Mouse (Mus musculus) thymus, adult 2 months (tissue): Measurements from ENCODE around the gene Vps16. TPM values are rescaled to one million over a fixed set of nuclear protein-coding genes. Genes with fewer than 3 reads are reported as not detected.

Experiments used
- DNase-seq: peaks from one replicate; pipeline ENCODE4 v3.0.0; 2021
- H3K27ac ChIP-seq: fragments of 200-500 bp; 2 replicates; pipeline ENCODE4 v1.5.1; 2012; ENCODE audit warnings: low read length, control low read depth; ENCODE audit not compliant: control insufficient read depth, insufficient read depth
- H3K27me3 ChIP-seq: fragments of 200-500 bp; 2 replicates; pipeline ENCODE4 v1.6.1; 2012; ENCODE audit warnings: mild to moderate bottlenecking, low read length, moderate library complexity, mixed read lengths; ENCODE audit not compliant: control insufficient read depth, insufficient read depth
- H3K36me3 ChIP-seq: fragments of 200-500 bp; 2 replicates; pipeline ENCODE4 v1.6.1; 2012; ENCODE audit warnings: mild to moderate bottlenecking, low read length, moderate library complexity; ENCODE audit not compliant: control insufficient read depth, insufficient read depth
- H3K4me1 ChIP-seq: fragments of 200-500 bp; replicated peaks from 2 replicates; pipeline ENCODE4 v1.6.1; 2012; ENCODE audit warnings: low read length; ENCODE audit not compliant: control insufficient read depth, insufficient read depth
- H3K4me3 ChIP-seq: fragments of 200-500 bp; 2 replicates; pipeline ENCODE4 v1.5.1; 2012; ENCODE audit warnings: mild to moderate bottlenecking, low read length, control low read depth, moderate library complexity; ENCODE audit not compliant: control insufficient read depth, insufficient read depth
- CTCF ChIP-seq: fragments of 200-500 bp; IDR thresholded peaks from 2 replicates; pipeline ENCODE4 v1.5.1; 2012; ENCODE audit warnings: mild to moderate bottlenecking, control low read depth, low read length, moderate library complexity, borderline replicate concordance; ENCODE audit not compliant: control insufficient read depth, poor library complexity, insufficient read depth; ENCODE audit errors: extremely low read depth
- POLR2A ChIP-seq: fragments of 200-500 bp; IDR thresholded peaks from 2 replicates; pipeline ENCODE4 v1.6.1; 2012; ENCODE audit warnings: mild to moderate bottlenecking, low read length, control low read depth, moderate library complexity; ENCODE audit not compliant: control insufficient read depth, poor library complexity, insufficient read depth; ENCODE audit errors: extremely low read depth
- WGBS: fragments of 180-500 bp; shearing (Covaris S2); methylation state at CpG from one replicate; pipeline ENCODE4 v1.1.7; 2018; 5-methylcytosine and 5-hydroxymethylcytosine counted together
- polyA plus RNA-seq: library from polyadenylated mRNA; depleted of rRNA; stranded (reverse); fragments of >200 nt; gene quantifications from 2 replicates; pipeline ENCODE4 v1.2.3, GENCODE M21; 2012

Vps16 gene
- polyA plus RNA-seq, 1 experiment, result 213 TPM

DNA sequence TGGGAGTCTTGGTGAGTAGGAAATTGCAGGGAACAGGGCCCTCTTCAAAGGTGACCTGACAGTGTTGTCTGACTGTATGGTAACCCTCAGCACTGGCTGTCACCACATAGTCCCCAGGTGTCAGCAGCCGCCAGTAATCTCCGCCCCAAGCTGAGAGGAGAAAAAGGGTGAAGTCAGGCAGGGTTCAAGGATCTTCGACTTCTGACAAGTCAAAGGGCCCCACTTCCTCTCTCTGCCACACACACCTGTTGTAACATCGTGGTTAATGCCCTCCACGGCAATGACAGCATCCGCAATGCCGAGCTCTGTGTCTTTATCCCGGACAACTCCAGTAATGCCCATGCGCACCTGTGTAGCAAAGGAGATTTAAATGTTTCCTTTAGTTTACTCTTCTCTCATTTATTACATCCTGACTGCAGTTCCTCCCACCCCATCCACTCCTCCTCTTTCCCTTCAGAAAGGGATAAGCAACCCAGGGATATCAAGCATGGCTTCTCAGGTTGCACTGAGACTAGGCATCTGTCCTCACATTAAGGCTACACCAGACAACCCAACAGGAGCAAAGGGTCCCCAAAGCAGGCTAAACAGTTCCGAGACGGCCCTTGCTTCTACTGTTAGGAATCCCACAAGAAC is 33.0 kb upstream of the Vps16 start:
- no peaks in the 10 kb centered on the region for H3K27me3 ChIP-seq
- H3K4me3 ChIP-seq, result no peak overlapping the region
- H3K27ac ChIP-seq, result peak overlapping the region; percentile 69
- H3K36me3 ChIP-seq, result no peaks in the 10 kb centered on the region
- 32% methylated on average over 11 of the region's 11 CpGs for WGBS
- no peak for TF ChIP-seq CTCF
- TF ChIP-seq POLR2A, result 0 out of 2 replicates have a peak, but pooled peaks have one; percentile 24
- H3K4me1 ChIP-seq, result peaks cover 15% of the 10 kb centered on the region
- DNase-seq, result peak; percentile 71

DNA sequence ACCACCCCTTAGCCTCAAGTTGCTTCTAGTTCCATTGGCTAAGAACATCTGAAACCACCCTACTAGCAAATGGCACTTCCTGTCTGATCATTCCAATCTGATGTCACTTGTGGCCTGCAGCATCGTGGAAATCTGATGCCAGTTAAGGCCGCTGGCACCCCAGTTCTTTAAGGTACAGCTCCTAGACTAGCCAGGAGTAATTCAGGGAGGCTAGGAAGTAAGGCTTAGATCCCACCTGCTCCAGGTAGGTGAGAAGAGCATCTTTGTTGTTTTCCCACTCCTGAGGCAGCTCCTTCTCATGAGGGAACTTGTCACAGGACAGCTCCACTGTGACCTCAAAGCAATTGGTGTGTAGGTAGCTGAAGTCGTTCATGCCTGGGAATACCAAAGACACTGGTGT is 31.3 kb upstream of the Vps16 start:
- no peak for DNase-seq
- 79% methylated on average over 3 of the region's 3 CpGs for WGBS
- peaks cover 24% of the 10 kb centered on the region for H3K4me1 ChIP-seq
- H3K4me3 ChIP-seq, result no peak overlapping the region
- no peak for TF ChIP-seq POLR2A
- no peak for TF ChIP-seq CTCF
- no peak overlapping the region for H3K27ac ChIP-seq
- no peaks in the 10 kb centered on the region; the same call in 1 of the 2 replicates for H3K27me3 ChIP-seq
- H3K36me3 ChIP-seq, result no peaks in the 10 kb centered on the region

DNA sequence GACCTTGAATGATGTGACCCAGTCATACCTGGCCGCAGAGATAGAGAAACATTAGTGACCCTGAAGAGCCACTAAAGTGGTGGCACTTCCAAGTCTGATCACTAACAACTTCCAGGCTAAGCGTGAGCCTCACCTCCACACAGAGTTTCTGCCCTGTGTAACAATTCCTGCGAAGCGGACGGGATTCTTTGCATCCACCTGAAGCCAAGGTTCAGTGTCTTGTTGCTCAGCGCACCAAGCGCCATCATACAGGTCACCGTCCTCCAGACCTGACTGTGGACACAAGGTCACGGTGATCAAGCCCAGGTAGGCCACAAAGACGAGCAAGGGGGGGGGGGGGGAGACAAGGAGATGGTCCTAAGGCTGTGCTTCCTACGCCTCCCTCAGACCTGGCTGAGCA is 28.4 kb upstream of the Vps16 start:
- Histone ChIP-seq H3K4me1 (peaks cover 25% of the 10 kb centered on the region), H3K27me3 (no peaks in the 10 kb centered on the region; the same call in 1 of the 2 replicates), H3K27ac (no peak overlapping the region), H3K4me3 (no peak overlapping the region), H3K36me3 (no peaks in the 10 kb centered on the region)
- DNase-seq, result no peak
- 96% methylated on average over 11 of the region's 11 CpGs for WGBS
- TF ChIP-seq CTCF (no peak), POLR2A (no peak)

DNA sequence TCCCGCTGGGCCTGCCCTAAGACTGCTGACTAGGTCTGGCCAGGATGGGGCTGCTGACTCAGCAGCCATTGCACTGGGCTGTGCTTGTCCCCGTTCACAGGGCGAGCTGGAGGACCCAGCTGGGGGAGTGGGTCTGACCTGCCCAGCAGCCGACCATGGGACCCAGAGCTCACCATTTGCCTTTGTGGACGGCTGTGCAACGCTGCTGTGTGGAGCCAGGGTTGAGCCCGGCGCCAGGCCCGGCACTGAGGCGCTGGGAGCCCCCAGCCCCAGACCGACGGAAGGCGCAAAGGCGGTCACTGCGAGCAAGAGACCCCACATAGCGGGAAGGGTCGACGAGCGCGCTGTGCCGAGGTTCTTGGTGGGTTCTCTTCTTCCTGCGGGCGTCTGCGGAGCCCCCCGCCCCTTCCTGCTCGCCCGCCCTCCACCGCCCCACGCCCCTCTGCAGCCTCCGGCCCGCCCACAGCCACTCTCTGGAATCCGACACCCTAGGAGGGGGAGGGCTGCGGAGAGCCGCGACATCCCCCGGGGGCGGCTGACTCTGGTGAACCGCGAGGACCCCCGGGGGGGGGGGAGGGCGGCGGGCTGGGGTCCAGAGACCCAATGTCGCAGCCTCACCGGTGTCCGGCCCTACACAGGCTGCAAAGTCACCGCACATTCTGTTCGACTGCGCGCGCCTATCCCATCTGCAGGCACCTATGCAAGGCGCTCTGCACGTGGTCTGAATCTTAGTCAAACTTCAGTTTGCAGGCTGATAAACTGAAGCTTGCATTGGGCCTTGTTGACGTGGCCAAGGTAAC is 26.8 kb upstream of the Vps16 start, which contains the start of gene Cpxm1:
Gene Cpxm1 (minus strand): TSS at position 389 of the 800 bp plus-strand sequence.
- H3K27me3 ChIP-seq, result no peaks in the 10 kb centered on the region; the same call in 1 of the 2 replicates
- peak within 1 kb of the TSS; percentile 27 for H3K4me3 ChIP-seq
- no peak within 1 kb of the TSS for H3K27ac ChIP-seq
- 5% methylated on average over 50 of the region's 53 CpGs for WGBS
- DNase-seq, result peak; percentile 22
- TF ChIP-seq POLR2A (0 out of 2 replicates have a peak, but pooled peaks have one; percentile 15), CTCF (no peak)
- peaks cover 16% of the 10 kb centered on the region for H3K4me1 ChIP-seq
- no peaks in the 10 kb centered on the region for H3K36me3 ChIP-seq

DNA sequence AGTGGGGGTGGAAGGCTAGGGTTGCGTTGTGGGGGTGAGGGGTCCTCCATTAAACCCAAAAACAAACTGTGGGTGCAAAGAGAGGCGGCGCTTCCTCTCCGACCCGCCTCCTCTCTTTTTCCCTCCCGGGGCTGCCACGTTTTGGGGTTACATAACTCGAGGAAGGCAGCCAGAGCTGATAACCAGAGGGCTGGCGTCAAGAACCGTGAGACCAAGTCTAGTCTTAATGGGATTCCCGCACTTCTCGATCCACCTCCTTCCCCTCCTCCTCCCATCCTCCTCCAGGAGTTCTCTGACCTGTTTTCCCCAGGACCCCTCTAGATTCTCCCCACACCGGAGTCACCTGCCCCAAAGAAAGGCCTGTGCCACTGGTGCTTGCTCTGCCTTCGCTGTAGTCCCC is 26.0 kb upstream of the Vps16 start:
- H3K4me3 ChIP-seq, result no peak overlapping the region
- H3K27me3 ChIP-seq, result no peaks in the 10 kb centered on the region; the same call in 1 of the 2 replicates
- no peaks in the 10 kb centered on the region for H3K36me3 ChIP-seq
- 21% methylated on average over 14 of the region's 14 CpGs for WGBS
- TF ChIP-seq CTCF (no peak), POLR2A (no peak)
- DNase-seq, result no peak
- peaks cover 16% of the 10 kb centered on the region for H3K4me1 ChIP-seq
- no peak overlapping the region for H3K27ac ChIP-seq

DNA sequence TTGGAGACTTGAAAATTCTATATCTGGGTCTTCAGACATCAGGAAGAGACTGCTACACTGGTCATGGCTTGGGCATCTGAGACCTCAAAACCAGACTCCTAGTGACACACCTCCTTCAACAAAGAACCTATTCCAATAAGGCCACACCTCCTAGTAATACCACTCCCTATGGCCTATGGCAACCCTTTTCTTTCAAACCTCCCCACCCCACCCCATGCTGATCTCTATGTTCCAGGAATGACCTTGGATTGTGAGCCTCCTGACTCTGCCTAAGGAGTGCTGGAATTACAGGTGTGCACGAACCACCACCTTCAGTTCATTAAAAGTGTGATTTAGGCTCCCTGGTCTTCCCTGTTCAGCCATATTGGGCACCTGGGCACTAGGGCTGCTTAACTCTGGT is 24.1 kb upstream of the Vps16 start:
- TF ChIP-seq CTCF (no peak), POLR2A (no peak)
- peaks cover 16% of the 10 kb centered on the region for H3K4me1 ChIP-seq
- no peak overlapping the region for H3K27ac ChIP-seq
- WGBS, result 100% methylated on average over 1 of the region's 1 CpGs
- no peak overlapping the region for H3K4me3 ChIP-seq
- no peaks in the 10 kb centered on the region for H3K36me3 ChIP-seq
- no peaks in the 10 kb centered on the region; the same call in 1 of the 2 replicates for H3K27me3 ChIP-seq
- DNase-seq, result no peak
